Mouse (Mus musculus) midbrain, embryonic 13.5 days (tissue): ENCODE measurements around the gene Zfp352. TPM values are rescaled to one million over a fixed set of nuclear protein-coding genes. Genes with fewer than 3 reads are reported as not detected.
"Not testable (repeated sequence)": the region's sequence is repeated elsewhere in the genome, so short reads cannot be mapped to it uniquely, and the experiment has no call there.

ENCODE experiments used
- ATAC-seq: fragments of 200-750 bp; cut with Nextera tagmentation; 2 replicates; pipeline ENCODE4 v1.8.0; 2017; ENCODE audit warnings: mild to moderate bottlenecking, moderate TSS enrichment, moderate library complexity
- H3K27ac ChIP-seq: fragments of 300-500 bp; sonication (generic); 2 replicates; pipeline ENCODE4 v1.5.1; 2015; ENCODE audit warnings: inconsistent platforms, mild to moderate bottlenecking, moderate library complexity
- H3K27me3 ChIP-seq: fragments of 300-500 bp; sonication (generic); 2 replicates; pipeline ENCODE4 v1.6.1; 2015; ENCODE audit warnings: mild to moderate bottlenecking, inconsistent platforms
- H3K36me3 ChIP-seq: fragments of 300-500 bp; sonication (generic); 2 replicates; pipeline ENCODE4 v1.6.1; 2015; ENCODE audit warnings: mild to moderate bottlenecking, inconsistent platforms
- H3K4me1 ChIP-seq: fragments of 300-500 bp; sonication (generic); replicated peaks from 2 replicates; pipeline ENCODE4 v1.6.1; 2015; ENCODE audit warnings: inconsistent platforms
- H3K4me2 ChIP-seq: fragments of 300-500 bp; sonication (generic); replicated peaks from 2 replicates; pipeline ENCODE4 v1.6.1; 2015; ENCODE audit warnings: moderate library complexity, mild to moderate bottlenecking, inconsistent platforms
- H3K4me3 ChIP-seq: fragments of 300-500 bp; sonication (generic); replicated peaks from 2 replicates; pipeline ENCODE4 v1.5.1; 2015; ENCODE audit warnings: mild to moderate bottlenecking, inconsistent platforms
- H3K9ac ChIP-seq: fragments of 300-500 bp; sonication (generic); replicated peaks from 2 replicates; pipeline ENCODE4 v1.6.1; 2015; ENCODE audit warnings: mild to moderate bottlenecking, inconsistent platforms
- H3K9me3 ChIP-seq: fragments of 300-500 bp; sonication (generic); 2 replicates; pipeline ENCODE4 v1.6.1; 2016; ENCODE audit warnings: mild to moderate bottlenecking, inconsistent platforms
- WGBS: fragments of 180-500 bp; shearing (Covaris S2); methylation state at CpG from one replicate; pipeline ENCODE4 v1.1.7; 2015; 5-methylcytosine and 5-hydroxymethylcytosine counted together
- polyA plus RNA-seq: library from polyadenylated mRNA; unstranded; fragments of >200 nt; fragmentation: Nextera tagmentation; extraction: Ambion mirVana; gene quantifications from 2 replicates; pipeline ENCODE4 v1.2.1, GENCODE M21; 2015

Zfp352 gene
- not detected in 2 replicates for polyA plus RNA-seq

- Histone ChIP-seq H3K4me3 (no peak within 1 kb of the TSS), H3K4me2 (no peak within 1 kb of the TSS), H3K36me3 (no peaks in the 10 kb centered on the region), H3K9me3 (no peaks in the 10 kb centered on the region), H3K27me3 (no peaks in the 10 kb centered on the region), H3K9ac (no peak within 1 kb of the TSS), H3K4me1 (no peaks in the 10 kb centered on the region), H3K27ac (no peak within 1 kb of the TSS)
- no peak for ATAC-seq
- 94% methylated on average over 2 of the region's 2 CpGs for WGBS
Measured at GRCm38 (mm10) chr4:90218520-90218919, at the start of gene Zfp352. Gene Zfp352, plus strand, starts transcription at chr4:90218820.

GRCm38 (mm10) chr4:90170890-90171483 lies 47.6 kb upstream of the Zfp352 start:
- no peaks in the 10 kb centered on the region for H3K36me3 ChIP-seq
- no peaks in the 10 kb centered on the region for H3K27me3 ChIP-seq
- no peak overlapping the region for H3K9ac ChIP-seq
- no peak overlapping the region for H3K4me2 ChIP-seq
- H3K27ac ChIP-seq: no peak overlapping the region
- no peaks in the 10 kb centered on the region for H3K4me1 ChIP-seq
- peak; percentile 53; the same call in 1 of the 2 replicates for ATAC-seq
- 85% methylated on average over 3 of the region's 3 CpGs for WGBS
- no peak overlapping the region for H3K4me3 ChIP-seq
- H3K9me3 ChIP-seq: no peaks in the 10 kb centered on the region

GRCm38 (mm10) chr4:90174036-90174435 lies 44.6 kb upstream of the Zfp352 start:
- no peaks in the 10 kb centered on the region for H3K27me3 ChIP-seq
- H3K9me3 ChIP-seq: no peaks in the 10 kb centered on the region
- WGBS: 83% methylated on average over 1 of the region's 1 CpGs

GRCm38 (mm10) chr4:90203421-90203820 lies 15.2 kb upstream of the Zfp352 start:
- no peak for ATAC-seq
- WGBS: 89% methylated on average over 5 of the region's 5 CpGs
- Histone ChIP-seq H3K4me1 (no peaks in the 10 kb centered on the region), H3K36me3 (no peaks in the 10 kb centered on the region), H3K9ac (no peak overlapping the region), H3K4me3 (no peak overlapping the region), H3K9me3 (no peaks in the 10 kb centered on the region), H3K27me3 (no peaks in the 10 kb centered on the region), H3K4me2 (no peak overlapping the region), H3K27ac (no peak overlapping the region)

More at GRCm38 (mm10) chr4:90174036-90174435, 44.6 kb upstream of the Zfp352 start:
- Histone ChIP-seq H3K4me3 (no peak overlapping the region), H3K4me2 (no peak overlapping the region), H3K9ac (no peak overlapping the region), H3K4me1 (no peaks in the 10 kb centered on the region), H3K27ac (no peak overlapping the region), H3K36me3 (no peaks in the 10 kb centered on the region)
- ATAC-seq: no peak

- Histone ChIP-seq H3K4me3 (no peak overlapping the region), H3K27ac (no peak overlapping the region), H3K4me1 (no peaks in the 10 kb centered on the region), H3K27me3 (no peaks in the 10 kb centered on the region), H3K4me2 (no peak overlapping the region), H3K36me3 (no peaks in the 10 kb centered on the region), H3K9ac (no peak overlapping the region), H3K9me3 (no peaks in the 10 kb centered on the region)
- WGBS: 38% methylated on average over 1 of the region's 1 CpGs
- ATAC-seq: peak; percentile 48; the same call in 1 of the 2 replicates
Measured at GRCm38 (mm10) chr4:90211475-90211874, 7.1 kb upstream of the Zfp352 start.

GRCm38 (mm10) chr4:90212076-90212475 lies 6.5 kb upstream of the Zfp352 start:
- no peak for ATAC-seq

GRCm38 (mm10) chr4:90235646-90236045 lies 17.0 kb downstream of the Zfp352 start:
- 92% methylated on average over 5 of the region's 5 CpGs for WGBS
- not testable (repeated sequence) for H3K36me3 ChIP-seq, H3K9me3 ChIP-seq, H3K4me2 ChIP-seq, H3K27ac ChIP-seq, H3K27me3 ChIP-seq, H3K4me1 ChIP-seq, ATAC-seq, H3K9ac ChIP-seq, H3K4me3 ChIP-seq

More at GRCm38 (mm10) chr4:90212076-90212475, 6.5 kb upstream of the Zfp352 start:
- H3K36me3 ChIP-seq: no peaks in the 10 kb centered on the region
- no peak overlapping the region for H3K4me3 ChIP-seq
- 86% methylated on average over 3 of the region's 3 CpGs for WGBS
- no peak overlapping the region for H3K27ac ChIP-seq
- H3K4me1 ChIP-seq: no peaks in the 10 kb centered on the region
- no peaks in the 10 kb centered on the region for H3K9me3 ChIP-seq
- no peaks in the 10 kb centered on the region for H3K27me3 ChIP-seq
- no peak overlapping the region for H3K9ac ChIP-seq
- no peak overlapping the region for H3K4me2 ChIP-seq

GRCm38 (mm10) chr4:90269781-90270180 lies 51.2 kb downstream of the Zfp352 start:
- Histone ChIP-seq H3K27ac (no peak overlapping the region), H3K4me1 (no peaks in the 10 kb centered on the region), H3K36me3 (no peaks in the 10 kb centered on the region), H3K9ac (no peak overlapping the region), H3K4me2 (no peak overlapping the region), H3K27me3 (no peaks in the 10 kb centered on the region), H3K4me3 (no peak overlapping the region), H3K9me3 (peaks cover 16% of the 10 kb centered on the region; the same call in 1 of the 2 replicates)
- ATAC-seq: no peak
